In genomic region chr1:113259421-113259820, GRCm38 (mm10) we compare ENCODE assay signal across 15 mouse cellular contexts.
"Had no signal": no experiment of that assay in that cellular context is flagged by ENCODE, and none has a peak within 500 bp of the region (broad histone marks: within the 10 kb centered on the region; RNA-seq: fewer than 3 reads in every experiment).

No protein-coding gene starts in this region.

- H3K4me3 ChIP-seq: neural tube, embryonic 15.5 days; stomach, embryonic 15.5 days had no signal

- DNase-seq: retina, postnatal 1 day; right cerebral cortex, adult 18-20 months; right cerebral cortex, postnatal 14 days; right cerebral cortex, postnatal 25 days; right cerebral cortex, postnatal 4 days; spleen, adult 18-20 months; thymus, adult 18-20 months; thymus, adult 2 months; thymus, postnatal 14 days; thymus, postnatal 25 days; thymus, postnatal 36 days; thymus, postnatal 4 days had no signal

- H3K36me3 ChIP-seq: neural tube, embryonic 15.5 days; stomach, embryonic 15.5 days had no signal

- H3K4me2 ChIP-seq: neural tube, embryonic 15.5 days; stomach, embryonic 15.5 days had no signal

- H3K9ac ChIP-seq: neural tube, embryonic 15.5 days; stomach, embryonic 15.5 days had no signal

- H3K4me1 ChIP-seq: neural tube, embryonic 15.5 days; stomach, embryonic 15.5 days had no signal

- H3K27ac ChIP-seq: neural tube, embryonic 15.5 days; stomach, embryonic 15.5 days; stomach, postnatal 0 days had no signal

- H3K9me3 ChIP-seq: neural tube, embryonic 15.5 days; stomach, embryonic 15.5 days had no signal

- H3K27me3 ChIP-seq: neural tube, embryonic 15.5 days; stomach, embryonic 15.5 days had no signal
